Mouse (Mus musculus): ENCODE measurements around the gene Elavl3. TPM values are rescaled to one million over a fixed set of nuclear protein-coding genes. Genes with fewer than 3 reads are reported as not detected.

Elavl3 gene
- total RNA-seq, 2 experiments from 2014 or later = 156 to 160 TPM

GRCm38 (mm10) chr9:22072276-22072675 lies 20.5 kb upstream of the Elavl3 start:
- Histone ChIP-seq H3K4me3 (no peak overlapping the region), H3K27ac (no peak overlapping the region)
- DNase-seq (ENCODE audit: low spot score in 2 of 2) = no peak
- no peak for TF ChIP-seq CTCF (conservative IDR thresholded peaks at IDR 0.05)

GRCm38 (mm10) chr9:22070791-22071573 lies 19.2 kb upstream of the Elavl3 start, which contains the start of the genes Gm49318 and Zfp653:
Gene Gm49318, minus strand, starts transcription at chr9:22071259.
Gene Zfp653, minus strand, starts transcription at chr9:22071376.
- H3K27ac ChIP-seq = peak within 1 kb of the TSS; percentile 99
- peak; percentile 43 for TF ChIP-seq CTCF (conservative IDR thresholded peaks at IDR 0.05)
- H3K4me3 ChIP-seq = peak within 1 kb of the TSS; percentile 75
- DNase-seq (ENCODE audit: low spot score in 2 of 2) = peak; percentile 96 to 97

DNA sequence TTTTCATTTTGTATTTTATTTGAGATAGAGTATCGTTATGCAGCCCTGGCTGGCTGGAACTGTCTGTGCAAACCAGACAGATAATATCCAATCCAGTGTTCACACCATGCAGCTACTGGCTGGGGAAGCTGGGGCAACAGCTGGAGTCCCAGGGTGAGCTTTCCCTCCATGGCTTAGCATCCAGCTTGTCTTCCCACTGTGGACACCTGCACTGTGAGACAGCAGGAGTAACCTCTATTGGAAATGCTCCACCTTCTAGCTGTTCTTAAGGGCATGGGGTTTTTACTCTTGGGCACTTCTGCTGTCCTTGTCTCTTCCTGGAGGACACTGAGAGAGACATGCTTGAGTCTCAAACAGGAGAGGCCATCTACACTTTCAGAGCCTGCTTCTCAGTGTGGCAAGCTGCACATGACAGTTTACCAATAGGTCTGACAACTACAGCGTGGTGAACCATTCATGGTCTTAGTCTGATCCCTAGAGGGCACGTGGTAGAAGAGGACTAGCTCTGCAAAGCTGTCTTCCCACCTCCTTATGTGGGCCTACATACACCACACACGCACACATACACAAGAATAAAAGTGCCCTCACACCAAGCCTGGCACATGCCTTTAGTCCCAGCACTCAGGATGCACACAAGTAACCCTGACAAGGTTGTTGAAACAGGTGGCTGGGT lies 18.2 kb upstream of the Elavl3 start:
- Histone ChIP-seq H3K4me3 (peak overlapping the region; percentile 75), H3K27ac (peak overlapping the region; percentile 99)
- no peak for DNase-seq (ENCODE audit: low spot score in 2 of 2)
- TF ChIP-seq CTCF (conservative IDR thresholded peaks at IDR 0.05) = no peak

GRCm38 (mm10) chr9:22067195-22067594 lies 15.4 kb upstream of the Elavl3 start:
- Histone ChIP-seq H3K27ac (no peak overlapping the region), H3K4me3 (no peak overlapping the region)
- DNase-seq (ENCODE audit: low spot score in 2 of 2) = no peak
- TF ChIP-seq CTCF (conservative IDR thresholded peaks at IDR 0.05) = no peak

DNA sequence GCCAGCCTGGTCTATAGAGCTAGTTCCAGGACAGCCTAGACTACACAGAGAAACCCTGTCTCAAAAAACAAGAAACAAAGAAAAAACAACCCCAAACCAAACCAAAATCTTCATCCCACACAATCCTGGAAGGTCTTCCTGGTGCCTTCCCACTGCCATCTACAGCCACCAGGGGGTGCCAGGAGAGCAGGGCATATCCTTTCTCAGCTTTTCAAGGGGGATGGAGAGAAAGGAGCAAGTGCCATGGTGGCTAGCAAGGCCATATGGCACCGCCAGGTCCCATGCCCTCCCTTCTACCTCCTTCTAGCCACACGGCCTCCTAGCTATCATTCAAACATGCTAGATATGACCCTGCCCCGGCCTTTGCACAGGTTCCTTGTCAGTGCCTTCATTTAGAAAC lies 14.6 kb upstream of the Elavl3 start:
- H3K27ac ChIP-seq = no peak overlapping the region
- H3K4me3 ChIP-seq = no peak overlapping the region
- TF ChIP-seq CTCF (conservative IDR thresholded peaks at IDR 0.05) = peak; percentile 91
- DNase-seq (ENCODE audit: low spot score in 2 of 2) = no peak

DNA sequence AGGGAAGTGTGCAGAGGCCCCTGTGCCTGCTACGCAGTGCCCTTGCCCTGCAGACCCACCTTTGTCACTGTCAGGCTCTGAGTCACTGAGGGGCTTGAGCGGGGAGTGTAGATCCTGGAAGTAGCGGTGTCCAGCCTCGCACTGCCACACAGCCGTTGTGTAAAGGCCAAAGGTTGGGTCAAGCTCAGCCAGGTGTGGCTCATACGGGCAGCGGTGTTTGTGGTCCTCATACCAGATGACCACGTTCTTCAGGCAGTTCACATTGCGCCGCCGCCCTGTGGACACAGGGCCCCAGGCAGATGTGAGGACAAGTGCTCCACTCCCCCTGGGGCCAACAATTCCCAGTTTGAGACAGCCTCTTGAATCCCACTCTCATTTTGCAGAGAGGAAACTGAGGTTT lies 13.8 kb upstream of the Elavl3 start:
- no peak overlapping the region for H3K4me3 ChIP-seq
- DNase-seq (ENCODE audit: low spot score in 2 of 2) = no peak
- H3K27ac ChIP-seq = no peak overlapping the region
- TF ChIP-seq CTCF (conservative IDR thresholded peaks at IDR 0.05) = no peak

DNA sequence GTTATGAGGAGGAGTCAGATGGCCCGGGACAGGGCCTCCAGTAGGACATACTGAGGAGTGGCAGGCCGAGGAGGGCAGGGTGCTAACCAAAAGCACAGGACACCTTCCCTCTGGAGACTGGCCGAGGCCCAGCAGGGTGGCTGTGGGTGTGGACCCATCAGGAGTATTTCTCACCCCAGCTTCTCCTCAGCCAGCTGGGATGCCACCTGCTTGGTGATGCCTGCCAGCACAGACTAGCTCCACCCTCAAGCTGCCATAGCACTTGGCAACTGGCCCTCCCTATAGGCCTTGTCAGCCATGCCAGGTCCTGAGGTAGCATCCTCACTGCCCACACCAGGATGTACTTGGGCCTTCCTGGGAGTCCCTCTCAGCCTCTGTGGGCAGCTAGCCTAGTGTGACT lies 12.5 kb upstream of the Elavl3 start:
- peak in 1 of 2 experiments; percentile 76 for DNase-seq (ENCODE audit: low spot score in 2 of 2)
- Histone ChIP-seq H3K27ac (no peak overlapping the region; the same call in 1 of the 2 replicates), H3K4me3 (no peak overlapping the region)
- no peak for TF ChIP-seq CTCF (conservative IDR thresholded peaks at IDR 0.05)

DNA sequence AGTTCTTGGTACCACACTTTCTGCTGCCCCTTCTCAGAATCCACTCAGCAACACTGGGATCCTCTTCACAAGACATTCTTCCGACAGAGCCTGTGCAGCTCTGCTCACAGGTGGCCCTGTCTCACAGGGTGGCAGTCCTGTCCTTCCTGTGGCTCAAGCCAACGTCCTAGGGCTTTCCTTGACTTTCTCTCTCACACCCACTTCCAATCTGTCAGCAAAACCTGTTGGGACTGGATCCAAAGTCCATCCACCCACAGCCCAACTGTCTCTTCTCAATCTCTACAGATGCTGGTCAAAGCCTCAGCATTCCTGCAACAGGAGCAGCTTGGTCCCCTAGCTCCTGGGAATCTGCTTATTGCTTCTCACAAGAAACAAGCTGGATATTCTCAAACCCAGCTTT lies 9.5 kb upstream of the Elavl3 start:
- no peak for TF ChIP-seq CTCF (conservative IDR thresholded peaks at IDR 0.05)
- DNase-seq (ENCODE audit: low spot score in 2 of 2) = peak in 1 of 2 experiments; percentile 55
- no peak overlapping the region for H3K4me3 ChIP-seq
- H3K27ac ChIP-seq = peak overlapping the region; percentile 75

DNA sequence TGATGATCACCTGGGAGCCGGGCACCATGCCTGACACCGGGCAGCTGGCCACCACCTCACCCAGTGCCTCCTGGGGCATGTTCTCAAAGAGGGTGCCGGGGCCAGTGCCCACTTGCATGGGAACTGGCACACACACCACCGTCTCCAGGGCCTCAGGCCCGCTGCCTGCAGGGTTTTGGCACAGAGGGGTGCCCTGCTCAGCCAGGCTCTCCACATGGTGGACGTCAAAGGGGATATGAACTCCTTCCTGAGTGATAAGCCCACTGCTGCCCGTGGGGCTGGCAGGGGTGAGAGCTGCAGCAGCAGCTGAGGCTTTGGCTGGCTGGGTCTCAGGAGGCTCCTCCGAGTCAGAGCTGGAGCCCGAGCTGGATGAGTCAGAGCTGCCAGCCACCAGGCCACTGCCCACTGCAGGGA lies 6.2 kb upstream of the Elavl3 start:
- no peak for DNase-seq (ENCODE audit: low spot score in 2 of 2)
- no peak overlapping the region for H3K4me3 ChIP-seq
- no peak for TF ChIP-seq CTCF (conservative IDR thresholded peaks at IDR 0.05)
- H3K27ac ChIP-seq = peak overlapping the region; percentile 15; the same call in 1 of the 2 replicates

GRCm38 (mm10) chr9:22057031-22057517 lies 5.3 kb upstream of the Elavl3 start:
- no peak for TF ChIP-seq CTCF (conservative IDR thresholded peaks at IDR 0.05)
- DNase-seq (ENCODE audit: low spot score in 2 of 2) = no peak
- Histone ChIP-seq H3K4me3 (no peak overlapping the region), H3K27ac (no peak overlapping the region)

GRCm38 (mm10) chr9:22056303-22056910 lies 4.6 kb upstream of the Elavl3 start:
- TF ChIP-seq CTCF (conservative IDR thresholded peaks at IDR 0.05) = no peak
- no peak for DNase-seq (ENCODE audit: low spot score in 2 of 2)
- Histone ChIP-seq H3K27ac (no peak overlapping the region), H3K4me3 (no peak overlapping the region)

GRCm38 (mm10) chr9:22055713-22056112 lies 3.9 kb upstream of the Elavl3 start:
- H3K27ac ChIP-seq = 0 out of 2 replicates have a peak overlapping the region, but pooled peaks have one; percentile 0
- no peak for DNase-seq (ENCODE audit: low spot score in 2 of 2)
- TF ChIP-seq CTCF (conservative IDR thresholded peaks at IDR 0.05) = no peak
- H3K4me3 ChIP-seq = no peak overlapping the region
